Mouse (Mus musculus): ENCODE data around the gene Bik. TPM values are rescaled to one million over a fixed set of nuclear protein-coding genes. Genes with fewer than 3 reads are reported as not detected.
"Not testable (repeated sequence)": the region's sequence is repeated elsewhere in the genome, so short reads cannot be mapped to it uniquely, and the experiment has no call there.

Bik gene
- under 1 TPM in 1 of 2 experiments, not detected in 1; 0.37 TPM for total RNA-seq (2021)
- long read RNA-seq, experiment 1, result 0 reads
- long read RNA-seq, experiment 2, result 0 reads

DNA sequence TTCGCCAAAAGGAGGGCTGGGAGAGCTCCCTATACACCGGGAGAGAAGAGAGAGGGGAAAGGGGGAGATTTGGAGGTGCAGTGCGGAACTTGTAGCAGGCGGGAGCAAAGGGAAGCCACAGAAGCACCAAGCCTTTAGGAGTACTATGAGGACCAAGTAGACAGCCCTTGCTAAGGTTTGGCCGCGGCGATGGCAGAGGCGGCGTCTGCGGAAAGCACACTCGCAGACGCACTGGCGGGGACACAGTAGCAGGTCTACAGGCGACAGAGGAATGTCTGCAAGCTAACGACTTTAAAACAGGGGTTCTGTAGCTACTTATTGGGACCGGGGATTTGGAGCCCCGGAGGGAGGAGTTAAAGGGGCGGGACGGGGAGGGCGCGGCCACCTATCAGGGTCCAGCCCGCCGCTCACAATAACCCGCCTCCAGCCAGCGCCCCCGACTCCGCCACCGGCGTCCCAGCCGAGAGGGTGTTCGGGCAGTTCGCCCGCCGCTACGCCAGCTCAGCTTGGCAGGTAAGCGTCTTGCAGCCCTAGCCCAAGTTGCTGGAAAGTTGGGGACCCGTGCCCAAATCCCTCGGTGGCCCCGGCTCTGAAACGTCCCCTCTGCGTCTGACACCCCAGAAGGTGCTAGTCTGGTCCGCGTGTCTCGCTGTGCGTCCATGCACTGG, at the start of gene Bik:
Gene Bik (plus strand): TSS at position 439 of the 668 bp plus-strand sequence.
- DNase-seq (ENCODE audit: low spot score in 2 of 2), result no peak

DNA sequence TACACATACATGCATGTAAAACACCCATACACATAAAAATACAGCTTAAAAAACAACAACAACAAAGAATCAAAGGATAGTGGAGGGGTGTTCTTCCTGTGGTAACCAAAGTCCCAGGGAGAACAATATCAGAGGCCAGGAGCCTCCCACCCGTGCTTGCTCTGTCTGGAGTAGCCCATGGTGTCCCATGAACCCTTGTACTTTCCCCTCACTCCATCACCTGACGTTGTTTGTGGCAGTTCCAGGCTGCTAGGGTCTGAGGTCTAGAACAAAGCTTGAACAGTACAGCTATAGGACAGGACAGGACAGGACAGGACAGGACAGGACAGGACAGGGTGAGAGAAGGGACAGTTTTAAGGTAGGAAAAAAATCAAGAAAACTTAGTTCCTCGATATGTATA, 48.6 kb upstream of the Bik start:
- DNase-seq (ENCODE audit: low spot score in 2 of 2), result no peak

DNA sequence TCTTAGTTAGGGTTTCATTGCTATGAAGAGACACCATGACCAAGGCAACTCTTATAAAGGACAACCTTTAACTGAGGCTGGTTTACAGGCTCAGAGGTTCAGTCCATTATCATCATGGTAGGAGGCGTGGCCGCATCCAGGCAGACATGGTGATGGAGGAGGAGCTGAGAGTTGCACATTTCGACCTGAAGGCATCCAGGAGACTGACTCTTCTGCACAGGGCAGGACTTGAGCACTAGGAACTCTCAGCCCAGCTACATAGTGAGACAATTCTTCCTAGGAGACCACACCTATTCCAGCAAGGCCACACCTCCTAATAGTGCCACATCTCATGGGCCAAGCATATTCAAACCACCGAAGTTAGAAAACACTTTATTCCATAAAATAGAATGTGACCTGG, 46.8 kb upstream of the Bik start:
- no peak for DNase-seq (ENCODE audit: low spot score in 2 of 2)

DNA sequence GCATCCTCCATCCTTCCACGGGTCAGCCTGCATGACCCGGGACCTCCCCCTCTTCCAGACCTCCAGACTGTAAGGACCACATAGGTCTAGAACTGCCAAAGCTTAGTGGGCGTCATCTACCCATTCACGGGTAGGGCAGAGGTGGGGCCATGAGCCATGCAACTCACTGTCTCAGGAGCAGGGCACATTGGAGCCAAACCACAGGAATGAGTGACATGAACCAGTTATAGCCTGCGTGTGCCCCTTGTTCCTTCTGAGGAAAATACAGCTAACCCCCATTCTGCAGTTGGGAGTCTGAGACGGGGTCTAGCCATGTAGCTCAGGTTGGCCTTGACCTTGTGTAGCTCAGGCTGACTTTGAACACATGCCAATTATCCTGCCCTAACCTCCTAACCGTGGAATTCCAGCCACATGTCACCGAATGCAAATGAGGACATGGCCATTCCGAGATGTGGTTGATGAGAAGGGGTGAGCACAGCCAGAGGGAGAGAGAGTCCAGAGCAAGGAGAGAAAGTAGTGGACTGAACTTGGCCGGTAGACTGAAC, 45.4 kb upstream of the Bik start:
- DNase-seq (ENCODE audit: low spot score in 2 of 2), result no peak

DNA sequence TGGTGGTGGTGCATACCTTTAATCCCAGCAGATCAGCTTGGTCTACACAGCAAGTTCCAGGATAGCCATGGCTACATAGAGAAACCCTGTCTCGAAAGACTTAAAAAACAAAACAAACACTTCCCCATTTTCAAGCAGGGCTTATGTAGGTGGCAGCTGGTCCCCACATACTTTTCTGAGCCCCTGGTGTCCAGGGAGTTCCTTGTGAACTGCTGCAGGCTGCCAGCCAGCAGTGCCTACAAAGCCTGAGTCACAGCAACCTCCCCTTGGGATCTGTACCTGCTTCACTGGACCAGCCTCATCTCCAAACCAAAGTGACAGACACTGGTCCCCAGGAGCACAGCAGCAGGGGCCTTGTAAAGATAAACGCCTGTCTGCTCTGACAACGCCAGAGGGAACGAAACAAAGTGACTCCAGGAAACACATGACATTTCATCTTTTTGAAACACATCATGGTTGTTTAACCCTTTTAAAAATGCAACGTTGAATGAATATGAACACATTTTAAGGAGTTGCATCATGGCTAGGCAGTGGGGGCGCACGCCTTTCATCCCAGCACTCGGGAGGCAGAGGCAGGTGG, 43.9 kb upstream of the Bik start:
- DNase-seq (ENCODE audit: low spot score in 2 of 2), result no peak

DNA sequence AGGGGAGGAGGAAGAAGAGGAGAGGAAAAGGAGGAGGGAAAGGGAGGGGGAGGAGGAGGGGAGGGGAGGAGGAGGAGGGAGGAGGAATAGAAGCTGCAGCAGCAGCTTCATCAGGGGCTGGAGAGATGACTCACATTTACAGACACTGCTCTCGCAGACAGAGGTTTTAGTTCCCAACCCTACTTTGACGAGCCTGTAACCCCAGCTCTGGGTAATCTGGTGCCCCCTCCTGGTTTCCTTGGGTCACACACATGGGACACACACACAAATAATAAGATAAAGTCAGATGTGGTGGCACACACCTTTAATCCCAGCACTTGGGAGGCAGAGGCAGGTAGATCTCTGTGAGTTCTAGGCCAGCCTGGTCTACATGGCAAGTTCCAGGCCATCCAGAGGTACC, 43.2 kb upstream of the Bik start:
- no peak for DNase-seq (ENCODE audit: low spot score in 2 of 2)

DNA sequence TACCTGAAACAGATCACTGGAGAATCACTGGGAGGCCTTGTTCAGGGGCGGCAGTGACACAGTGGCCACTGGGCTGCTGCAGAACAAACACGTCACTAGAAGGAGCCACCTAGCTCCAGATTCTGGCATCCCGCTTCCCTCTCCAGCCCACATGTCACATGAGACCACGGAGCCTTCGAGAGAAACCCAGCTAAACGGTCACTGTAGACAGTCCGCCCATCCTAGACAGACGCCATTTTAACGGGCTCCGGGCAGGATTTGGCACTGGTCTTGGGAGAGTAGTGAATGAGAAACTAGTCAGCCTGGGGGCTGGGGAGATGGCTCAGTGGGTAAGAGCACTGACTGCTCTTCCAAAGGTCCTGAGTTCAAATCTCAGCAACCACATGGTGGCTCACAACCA, 42.4 kb upstream of the Bik start:
- DNase-seq (ENCODE audit: low spot score in 2 of 2), result no peak

DNA sequence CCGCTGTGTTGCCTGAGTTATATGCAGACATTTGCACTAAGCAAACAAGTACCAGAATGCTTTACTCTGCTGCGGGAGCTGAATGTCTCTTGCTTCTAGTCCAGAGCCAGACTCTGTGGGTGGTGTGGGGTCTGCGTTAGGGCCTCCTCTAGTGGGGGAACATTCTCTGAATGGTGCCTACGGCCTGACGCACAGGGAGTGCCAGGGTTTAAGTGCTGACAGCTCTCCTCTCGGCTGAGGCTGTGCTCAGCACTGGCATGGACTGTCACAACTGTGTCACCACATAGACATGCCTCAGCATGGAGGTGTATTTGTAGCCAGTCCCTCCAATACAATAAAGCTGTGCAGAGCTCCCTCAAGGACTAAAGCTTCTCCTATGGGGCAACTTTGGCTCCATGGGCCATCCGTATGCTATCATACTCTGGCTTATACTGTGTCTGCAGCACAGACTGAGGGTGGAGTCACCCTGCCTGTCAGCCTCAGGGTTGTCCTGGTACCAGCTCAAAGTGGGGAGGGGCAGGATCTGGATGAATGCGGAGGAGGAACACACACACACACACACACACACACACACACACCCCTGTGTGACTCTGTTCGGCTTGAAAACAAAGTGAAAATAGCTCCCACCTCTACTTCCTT, 39.1 kb upstream of the Bik start:
- DNase-seq (ENCODE audit: low spot score in 2 of 2), result no peak

DNA sequence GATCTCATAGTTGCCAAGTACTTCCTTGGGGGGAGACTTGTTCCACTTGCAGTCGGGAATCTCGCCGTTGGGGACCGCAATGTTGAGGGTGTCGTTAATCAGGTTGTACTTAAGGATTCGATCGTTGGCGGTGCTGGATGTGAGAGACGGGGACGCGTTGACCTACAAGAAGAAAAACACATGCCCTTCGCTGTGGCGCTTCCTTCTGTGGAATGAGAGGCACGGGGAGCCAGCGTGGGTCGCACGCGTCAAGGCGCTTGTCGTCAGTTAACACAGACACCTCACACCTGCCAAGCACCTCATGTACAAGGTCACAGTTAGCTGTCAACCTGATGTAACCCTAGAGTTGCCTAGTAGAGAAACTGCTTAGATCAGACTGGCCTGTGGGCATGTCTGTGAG, 37.2 kb upstream of the Bik start:
- DNase-seq (ENCODE audit: low spot score in 2 of 2), result no peak

DNA sequence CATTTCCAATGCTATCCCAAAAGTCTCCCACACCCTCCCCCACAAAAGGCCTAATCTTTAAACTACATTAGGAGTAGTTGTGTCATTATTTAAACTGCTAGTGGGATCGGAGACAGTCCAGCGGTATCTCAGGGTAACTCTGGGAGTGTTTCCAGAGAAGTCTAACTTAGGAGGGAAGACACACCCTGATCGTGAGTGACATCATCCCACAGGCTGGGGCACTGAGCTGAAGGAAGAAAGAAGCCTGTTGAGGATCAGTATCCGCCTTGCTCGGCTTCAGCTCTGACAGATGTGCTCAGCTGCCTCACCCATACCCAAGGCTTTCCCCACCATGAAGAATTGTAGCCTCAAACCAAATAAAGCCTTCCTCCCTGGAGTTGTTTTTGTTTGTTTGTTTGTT, 34.8 kb upstream of the Bik start:
- no peak for DNase-seq (ENCODE audit: low spot score in 2 of 2)

DNA sequence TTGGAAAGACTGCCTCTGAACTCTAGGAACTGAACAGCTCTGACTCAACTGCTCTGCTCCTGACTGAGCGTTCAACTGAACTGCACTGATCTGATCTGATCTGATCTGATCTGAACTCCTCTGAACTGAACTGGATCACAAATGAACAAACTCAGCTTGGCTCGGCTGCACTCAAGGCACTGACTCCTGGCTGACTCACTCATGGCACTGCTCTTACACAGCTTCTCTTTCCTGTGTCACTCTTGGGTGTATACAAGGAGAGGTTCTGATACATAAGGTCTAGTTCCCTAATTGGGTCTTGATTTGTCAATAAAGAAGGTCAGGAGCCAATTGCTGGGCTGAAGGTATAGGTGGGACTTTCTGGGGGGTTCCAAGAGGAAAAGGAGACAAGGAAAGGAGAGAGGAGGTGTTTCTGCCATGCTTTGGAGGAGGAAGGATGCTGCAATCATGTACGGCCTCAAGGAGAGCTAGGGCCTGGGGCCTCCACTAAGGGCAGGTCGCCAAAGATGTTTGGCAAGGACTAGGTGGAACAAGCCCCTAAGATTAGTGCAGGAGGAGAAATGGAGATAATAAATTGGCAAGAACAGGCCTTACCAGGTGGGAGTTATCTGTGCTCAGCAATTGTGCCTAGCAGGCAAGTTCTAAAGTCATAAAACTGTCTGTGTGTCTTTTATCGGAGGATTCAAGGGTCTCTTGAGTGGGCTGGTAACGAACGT, 32.6 kb upstream of the Bik start:
- no peak for DNase-seq (ENCODE audit: low spot score in 2 of 2)

DNA sequence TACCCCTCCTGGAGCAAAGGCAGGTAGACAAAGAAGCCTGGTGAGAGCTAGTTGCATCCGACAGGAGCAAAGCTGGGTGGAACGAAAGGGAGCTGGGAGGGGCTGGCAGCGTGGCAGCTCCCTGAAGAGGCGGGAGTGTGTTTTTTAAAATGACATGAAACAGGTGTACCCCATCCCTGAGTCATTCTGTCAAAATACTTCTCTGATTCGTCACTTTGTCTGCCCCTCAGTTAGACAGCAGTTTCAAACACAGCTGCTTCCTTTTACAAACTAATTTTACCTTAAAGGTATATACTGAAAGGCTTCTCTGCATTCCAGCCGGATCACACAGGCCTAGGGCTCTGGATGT, 32.1 kb upstream of the Bik start:
- DNase-seq (ENCODE audit: low spot score in 2 of 2), result no peak

DNA sequence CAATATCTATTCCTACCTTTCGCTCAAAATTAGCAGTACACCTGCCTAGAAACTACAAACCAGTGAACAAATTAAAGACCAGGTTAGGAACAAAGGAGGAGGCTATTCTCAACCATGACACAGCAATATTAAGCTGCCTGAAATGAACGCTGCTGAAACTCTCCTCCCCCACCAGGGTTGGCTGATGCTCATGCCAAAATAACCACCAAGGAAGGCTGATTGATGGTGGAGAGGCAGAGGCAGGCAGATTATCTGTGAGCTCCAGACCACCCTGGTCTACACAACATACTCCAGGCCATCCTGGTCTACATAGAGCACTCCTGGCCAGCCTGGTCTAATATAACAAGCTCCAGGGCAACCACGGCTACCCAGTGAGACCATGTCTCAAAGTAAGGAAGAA, 31.5 kb upstream of the Bik start:
- no peak for DNase-seq (ENCODE audit: low spot score in 2 of 2)

DNA sequence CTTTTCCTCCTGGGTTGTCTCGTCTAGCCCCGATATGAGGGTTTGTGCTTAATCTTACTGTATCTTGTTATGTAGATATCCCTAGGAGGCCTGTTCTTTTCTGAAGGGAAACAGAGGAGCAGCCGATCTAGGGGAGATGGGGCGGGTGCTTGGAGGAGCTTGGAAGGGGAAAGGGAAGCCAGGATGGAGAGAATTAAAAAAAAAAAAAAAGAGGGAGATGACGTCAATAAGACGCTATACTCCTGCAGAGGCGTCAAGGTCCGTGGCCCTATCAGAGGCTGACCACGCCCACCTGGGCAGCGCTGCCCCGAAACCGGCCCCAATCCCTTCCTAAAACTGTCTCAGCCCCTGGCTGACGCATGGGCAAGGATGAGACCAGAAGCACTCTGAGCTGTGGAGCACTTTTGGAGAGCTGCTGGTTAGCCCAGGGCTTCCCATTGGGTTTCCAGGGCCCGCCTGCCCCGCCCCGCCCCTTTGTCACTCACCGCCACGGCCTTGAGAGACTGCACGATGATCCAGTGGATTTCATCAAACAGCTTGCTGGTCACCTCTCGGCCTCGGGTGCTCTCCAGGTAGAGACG, 30.8 kb upstream of the Bik start:
- DNase-seq (ENCODE audit: low spot score in 2 of 2), result no peak

DNA sequence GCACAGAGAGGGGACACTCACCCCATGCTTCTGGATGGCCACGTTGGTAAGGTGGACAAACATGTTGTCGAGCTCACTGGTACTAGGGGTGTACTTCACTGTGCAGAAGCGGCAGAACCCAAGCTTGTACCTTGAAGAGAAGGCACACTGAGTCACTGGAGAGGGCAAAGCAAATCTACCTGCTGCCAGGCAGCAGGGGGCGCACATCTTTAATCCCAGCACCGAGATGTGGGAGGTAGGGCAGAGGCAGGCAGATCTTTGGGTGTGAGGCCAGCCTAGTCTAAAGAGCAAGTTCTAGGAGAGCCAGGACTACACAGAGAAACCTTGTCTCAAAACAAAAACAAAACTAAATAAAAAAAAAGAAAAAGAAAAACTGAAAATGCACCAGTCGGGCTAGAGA, 29.4 kb upstream of the Bik start:
- no peak for DNase-seq (ENCODE audit: low spot score in 2 of 2)

DNA sequence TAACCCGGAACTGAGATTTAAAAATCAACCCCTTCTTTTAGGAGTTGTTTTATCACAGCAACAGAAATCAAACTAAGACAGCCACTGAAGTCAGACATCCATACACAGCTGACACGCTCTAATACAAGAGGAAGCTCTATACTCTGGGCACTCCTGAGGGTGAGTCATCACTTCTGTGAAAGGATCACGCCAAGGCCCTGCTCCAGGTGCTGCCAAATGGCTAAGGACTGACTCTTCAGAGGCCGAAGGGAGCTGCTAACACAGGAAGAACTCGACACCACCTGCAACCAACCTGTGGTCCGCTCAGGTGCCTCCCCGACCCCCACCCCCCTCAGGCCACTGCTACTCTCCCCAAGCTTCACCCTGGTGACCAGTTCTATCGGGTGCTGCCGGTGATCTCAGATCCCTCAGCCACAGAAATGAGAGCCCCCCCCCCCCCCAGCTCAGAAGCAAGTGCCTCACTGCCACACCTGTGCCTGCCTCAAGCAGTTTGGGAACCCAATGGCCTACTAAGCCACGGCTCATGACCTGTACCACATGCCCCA, 27.4 kb upstream of the Bik start:
- DNase-seq (ENCODE audit: low spot score in 2 of 2), result no peak

DNA sequence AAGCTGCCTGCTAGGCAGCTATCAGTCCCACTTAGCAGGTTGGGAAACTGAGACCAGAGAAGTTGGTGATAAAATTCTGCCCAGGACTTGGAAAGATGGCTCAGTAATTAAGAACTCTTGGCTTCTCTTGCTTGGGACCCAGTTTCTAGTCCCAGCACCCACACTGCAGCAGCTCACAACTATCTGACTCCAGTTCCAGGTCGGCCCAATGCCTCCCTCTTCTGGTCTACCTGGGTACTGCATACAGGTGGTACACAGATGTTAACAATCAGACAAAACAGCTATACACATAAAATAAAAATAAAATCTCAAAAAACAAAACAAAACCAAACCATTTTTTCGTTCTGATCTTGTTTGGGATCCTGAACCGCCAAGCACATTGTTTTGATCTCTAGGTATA, 26.3 kb upstream of the Bik start:
- DNase-seq (ENCODE audit: low spot score in 2 of 2), result no peak

DNA sequence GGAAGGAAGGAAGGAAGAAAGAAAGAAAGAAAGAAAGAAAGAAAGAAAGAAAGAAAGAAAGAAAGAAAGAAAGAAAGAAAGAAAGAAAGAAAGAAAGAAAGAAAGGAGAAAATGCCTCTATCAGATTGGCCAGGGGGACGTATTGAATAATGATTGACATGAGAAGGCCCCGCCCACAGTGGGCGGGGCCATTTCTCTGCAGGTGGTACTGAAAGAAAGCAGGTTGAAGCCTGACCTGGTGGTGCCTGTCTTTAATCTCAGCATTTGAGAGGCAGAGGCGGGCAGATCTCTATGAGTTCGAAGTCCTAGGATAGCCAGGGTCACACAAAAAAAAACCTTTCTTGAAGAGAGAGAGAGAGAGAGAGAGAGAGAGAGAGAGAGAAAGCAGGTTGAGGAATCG, 25.2 kb upstream of the Bik start:
- not testable (repeated sequence) for DNase-seq (ENCODE audit: low spot score in 2 of 2)

DNA sequence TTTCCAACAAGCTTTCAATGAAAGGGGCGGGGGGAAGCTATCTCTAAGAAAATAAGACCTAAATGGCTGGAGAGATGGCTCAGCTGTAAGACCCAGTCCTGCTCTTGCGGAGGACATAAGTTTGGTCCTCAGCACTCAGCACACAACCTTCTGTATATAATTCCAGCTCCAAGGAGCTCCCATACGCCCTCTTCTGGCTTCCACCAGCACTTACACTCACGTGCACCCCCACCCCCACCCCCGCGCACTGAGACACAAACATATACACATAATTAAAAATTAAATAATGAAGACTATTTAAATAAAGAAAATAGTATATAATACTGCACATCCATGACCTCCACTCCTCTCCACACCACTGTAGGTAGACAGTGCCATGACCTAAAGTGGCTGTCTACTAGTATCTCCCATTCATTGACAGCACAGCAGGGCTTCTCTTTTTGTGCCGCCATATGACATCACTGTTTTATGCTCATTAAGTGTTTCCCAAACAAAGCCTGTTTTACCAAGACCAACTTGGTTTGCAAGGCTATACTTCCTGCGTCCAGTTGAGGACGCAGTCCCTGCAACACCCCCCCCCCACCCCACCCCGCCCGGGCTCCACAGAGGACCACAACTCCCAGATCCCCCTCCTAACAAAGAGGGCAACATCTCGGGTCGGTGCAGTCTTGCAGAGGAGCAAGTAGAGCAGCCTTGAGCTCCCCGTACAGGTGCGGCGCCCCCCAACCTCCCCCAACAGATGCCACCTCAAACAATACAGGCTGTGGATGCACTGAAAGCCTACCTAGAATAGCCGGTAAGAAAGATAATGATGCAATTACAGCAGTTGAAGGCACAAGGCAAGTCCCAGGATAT, 16.5 kb upstream of the Bik start:
- DNase-seq (ENCODE audit: low spot score in 2 of 2), result no peak

DNA sequence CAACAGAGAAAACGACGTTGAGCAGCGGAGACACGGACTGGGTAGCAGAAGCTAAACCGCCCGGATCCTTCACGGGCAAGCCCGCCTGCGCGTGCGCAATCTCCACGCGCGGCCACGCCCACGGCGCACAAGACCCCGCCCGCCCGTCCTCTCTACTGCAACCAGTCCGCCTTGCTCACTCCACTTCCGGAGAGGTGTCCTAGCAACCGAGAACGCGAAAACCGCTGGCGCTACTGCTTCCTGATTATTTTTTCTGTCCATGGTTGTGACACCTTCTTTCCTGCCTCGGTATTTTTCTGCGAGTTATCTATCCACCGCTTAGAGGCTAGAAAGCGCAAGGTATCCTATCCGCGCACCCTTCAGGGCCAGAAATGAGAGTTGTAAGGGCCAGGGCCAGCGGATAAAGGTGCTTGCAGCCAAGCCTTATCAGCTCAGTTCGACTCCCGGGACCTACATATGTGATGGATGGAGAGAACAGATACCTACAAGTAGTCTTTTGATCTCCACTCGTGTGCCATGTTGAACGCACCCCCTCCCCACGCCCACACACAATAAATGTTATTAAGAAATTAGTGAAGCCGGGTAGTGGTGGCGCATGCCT, 15.8 kb upstream of the Bik start, which contains the start of gene Ttll1:
Gene Ttll1 (minus strand): TSS at position 89 of the 601 bp plus-strand sequence.
- DNase-seq (ENCODE audit: low spot score in 2 of 2), result peak; percentile 87 to 96

All from layer of hippocampus, postnatal 14 days (tissue).